Mouse (Mus musculus) heart, postnatal 0 days (tissue): ENCODE data around the gene Ehd1.

Source experiments
- CTCF ChIP-seq: IDR thresholded peaks from 2 replicates; pipeline ENCODE4 v1.5.1; 2016; ENCODE audit warnings: antibody characterized with exemption, control low read depth, low read depth
- EP300 ChIP-seq: IDR thresholded peaks from 2 replicates; pipeline ENCODE4 v1.6.1; 2016; ENCODE audit warnings: antibody characterized with exemption, low read depth

DNA sequence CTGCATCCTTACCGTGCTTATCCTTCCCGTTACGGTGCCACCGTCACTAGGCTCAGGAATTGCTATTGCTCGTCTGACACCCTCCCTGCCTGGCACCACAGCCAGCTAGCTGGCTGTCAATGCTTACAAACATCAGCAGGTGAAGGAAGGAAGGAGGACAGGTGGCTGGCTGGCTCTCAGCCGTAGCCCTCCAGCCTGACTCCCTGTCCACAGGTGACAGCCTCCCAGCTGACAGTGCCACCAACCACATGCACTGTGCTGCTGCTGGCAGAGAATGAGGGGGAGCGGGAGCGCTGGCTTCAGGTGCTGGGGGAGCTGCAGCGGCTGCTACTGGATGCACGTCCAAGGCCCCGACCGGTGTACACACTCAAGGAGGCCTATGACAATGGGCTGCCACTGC, 41.6 kb downstream of the Ehd1 start:
- TF ChIP-seq CTCF (no peak), EP300 (no peak)
